Comparison of ENCODE assay signal across 20 mouse cellular contexts in genomic region chr4:65916027-65917008, GRCm38 (mm10).
DNase-seq lines count a peak whose midpoint lies in the region; ATAC-seq lines count a peak whose summit lies in the region.
"Had no signal": no experiment of that assay in that cellular context is flagged by ENCODE, and none has a peak within 500 bp of the region (broad histone marks: within the 10 kb centered on the region; RNA-seq: fewer than 3 reads in every experiment).

No protein-coding gene starts in this region.

- no peak overlapping the region for H3K9ac ChIP-seq in kidney, embryonic 16.5 days (replicated peaks; ENCODE audit: low read length)
- no peak overlapping the region for H3K9ac ChIP-seq in hindbrain, embryonic 15.5 days
- no peak overlapping the region for H3K9ac ChIP-seq in heart, embryonic 11.5 days (ENCODE audit: low read depth, low read length)
- H3K9ac ChIP-seq: embryonic facial prominence, embryonic 12.5 days; heart, embryonic 13.5 days; limb, embryonic 13.5 days; liver, embryonic 15.5 days; midbrain, embryonic 12.5 days had no signal

- DNase-seq in cerebellum, postnatal 14 days, result peak; percentile 18 to 30
- no peak for DNase-seq in cerebellum, adult 9-11 months
- no peak for DNase-seq in kidney, adult 8-10 months
- peak; percentile 21 for DNase-seq in brain, adult 2 months (ENCODE audit: low read depth, low spot score)
- DNase-seq in frontal cortex, postnatal 14 days (ENCODE audit: low spot score in 2 of 2), result no peak
- DNase-seq: cerebellum, adult 11 months; gastrocnemius, adult 2 months; heart, postnatal 36 days; lung, postnatal 36 days; right cerebral cortex, postnatal 25 days; thymus, postnatal 25 days had no signal

- ATAC-seq in kidney, embryonic 16.5 days (ENCODE audit: low FRiP score, low TSS enrichment), result peak; percentile 59; the same call in 1 of the 2 replicates
- no peak for ATAC-seq in hindbrain, embryonic 15.5 days (ENCODE audit: low FRiP score, low read depth)
- ATAC-seq in heart, embryonic 11.5 days (replicated peaks; ENCODE audit: insufficient number of reproducible peaks, low FRiP score, low TSS enrichment), result no peak
- ATAC-seq: intestine, embryonic 16.5 days had no signal

- 44% methylated on average over 11 of the region's 11 CpGs for WGBS in kidney, embryonic 16.5 days
- WGBS in hindbrain, embryonic 15.5 days, result 53% methylated on average over 11 of the region's 11 CpGs
- 69% methylated on average over 11 of the region's 11 CpGs for WGBS in heart, embryonic 11.5 days (ENCODE audit: insufficient replicate concordance)

- H3K36me3 ChIP-seq in kidney, embryonic 16.5 days (ENCODE audit: insufficient read depth, low read length), result no peaks in the 10 kb centered on the region
- H3K36me3 ChIP-seq in hindbrain, embryonic 15.5 days, result no peaks in the 10 kb centered on the region
- no peaks in the 10 kb centered on the region for H3K36me3 ChIP-seq in heart, embryonic 11.5 days (ENCODE audit: control insufficient read depth, insufficient read depth, low read length)
- H3K36me3 ChIP-seq: embryonic facial prominence, embryonic 12.5 days; heart, embryonic 13.5 days; limb, embryonic 13.5 days; liver, embryonic 15.5 days; midbrain, embryonic 12.5 days had no signal

- no peaks in the 10 kb centered on the region for H3K27me3 ChIP-seq in kidney, embryonic 16.5 days (ENCODE audit: insufficient read depth, low read length)
- no peaks in the 10 kb centered on the region for H3K27me3 ChIP-seq in hindbrain, embryonic 15.5 days
- no peaks in the 10 kb centered on the region for H3K27me3 ChIP-seq in heart, embryonic 11.5 days (ENCODE audit: control insufficient read depth, insufficient read depth, low read length)
- H3K27me3 ChIP-seq: embryonic facial prominence, embryonic 12.5 days; heart, embryonic 13.5 days; limb, embryonic 13.5 days; liver, embryonic 15.5 days; midbrain, embryonic 12.5 days had no signal

- peaks cover 7% of the 10 kb centered on the region; the same call in 1 of the 2 replicates for H3K4me1 ChIP-seq in kidney, embryonic 16.5 days (ENCODE audit: insufficient read depth, low read length)
- H3K4me1 ChIP-seq in hindbrain, embryonic 15.5 days (replicated peaks), result peaks cover 10% of the 10 kb centered on the region
- no peaks in the 10 kb centered on the region for H3K4me1 ChIP-seq in heart, embryonic 11.5 days (ENCODE audit: control insufficient read depth, insufficient read depth, low read length)
- H3K4me1 ChIP-seq: embryonic facial prominence, embryonic 12.5 days; heart, embryonic 13.5 days; liver, embryonic 15.5 days had no signal

- H3K27ac ChIP-seq in kidney, embryonic 16.5 days (ENCODE audit: low read length), result no peak overlapping the region
- 0 out of 2 replicates have a peak overlapping the region, but pooled peaks have one; percentile 1 for H3K27ac ChIP-seq in hindbrain, embryonic 15.5 days (replicated peaks)
- H3K27ac ChIP-seq in heart, embryonic 11.5 days (ENCODE audit: low read depth, low read length), result no peak overlapping the region
- H3K27ac ChIP-seq: embryonic facial prominence, embryonic 12.5 days; gastrocnemius, adult 2 months; heart, embryonic 13.5 days; limb, embryonic 13.5 days; liver, embryonic 15.5 days; midbrain, embryonic 12.5 days had no signal

- H3K9me3 ChIP-seq in kidney, embryonic 16.5 days (ENCODE audit: low read length), result no peaks in the 10 kb centered on the region
- no peaks in the 10 kb centered on the region for H3K9me3 ChIP-seq in hindbrain, embryonic 15.5 days
- no peaks in the 10 kb centered on the region for H3K9me3 ChIP-seq in heart, embryonic 11.5 days (replicated peaks; ENCODE audit: control insufficient read depth, low read length)
- H3K9me3 ChIP-seq: embryonic facial prominence, embryonic 12.5 days; heart, embryonic 13.5 days; limb, embryonic 13.5 days; liver, embryonic 15.5 days; midbrain, embryonic 12.5 days had no signal

- H3K4me2 ChIP-seq in kidney, embryonic 16.5 days (replicated peaks; ENCODE audit: low read depth, low read length), result 0 out of 2 replicates have a peak overlapping the region, but pooled peaks have one; percentile 4
- no peak overlapping the region for H3K4me2 ChIP-seq in hindbrain, embryonic 15.5 days
- no peak overlapping the region for H3K4me2 ChIP-seq in heart, embryonic 11.5 days
- H3K4me2 ChIP-seq: embryonic facial prominence, embryonic 12.5 days; heart, embryonic 13.5 days; limb, embryonic 13.5 days; liver, embryonic 15.5 days; midbrain, embryonic 12.5 days had no signal

- H3K4me3 ChIP-seq in kidney, embryonic 16.5 days (ENCODE audit: low read length), result no peak overlapping the region
- no peak overlapping the region for H3K4me3 ChIP-seq in hindbrain, embryonic 15.5 days
- no peak overlapping the region for H3K4me3 ChIP-seq in heart, embryonic 11.5 days (ENCODE audit: low read depth, low read length)
- H3K4me3 ChIP-seq: embryonic facial prominence, embryonic 12.5 days; gastrocnemius, adult 2 months; heart, embryonic 13.5 days; limb, embryonic 13.5 days; liver, embryonic 15.5 days; midbrain, embryonic 12.5 days had no signal

Comparison
In these comparisons a context has a peak if more than half of its experiments do, and no peak if none do; other contexts are left out.
1. DNase-seq: peak in cerebellum, postnatal 14 days (2 of 2) and brain, adult 2 months (single experiment); none in cerebellum, adult 9-11 months (single experiment), kidney, adult 8-10 months (0 of 2) and frontal cortex, postnatal 14 days (0 of 2).